Mouse (Mus musculus) liver, postnatal 0 days (tissue): Measurements from ENCODE around the gene Por. TPM values are rescaled to one million over a fixed set of nuclear protein-coding genes. Genes with fewer than 3 reads are reported as not detected.
A peak's percentile ranks its signal among the peaks of the same experiment; 100 is the strongest.

ENCODE experiments used
- ATAC-seq: fragments of 200-750 bp; cut with Nextera tagmentation; 2 replicates; pipeline ENCODE4 v1.8.0; 2017; ENCODE audit warnings: mild to moderate bottlenecking, moderate library complexity
- DNase-seq: peaks from one replicate; pipeline ENCODE4 v3.0.0-alpha.2; 2016
- H3K27ac ChIP-seq: fragments of 300-500 bp; sonication (generic); 2 replicates; pipeline ENCODE4 v1.5.1; 2014; ENCODE audit warnings: antibody characterized with exemption, moderate library complexity, mild to moderate bottlenecking, low read depth
- H3K27me3 ChIP-seq: fragments of 300-500 bp; sonication (generic); 2 replicates; pipeline ENCODE4 v1.6.1; 2014; ENCODE audit warnings: low read length, control low read depth, mixed read lengths; ENCODE audit not compliant: insufficient read depth
- H3K36me3 ChIP-seq: fragments of 300-500 bp; sonication (generic); replicated peaks from 2 replicates; pipeline ENCODE4 v1.6.1; 2014; ENCODE audit warnings: mild to moderate bottlenecking, control low read depth, low read length, moderate library complexity, mixed read lengths; ENCODE audit not compliant: insufficient read depth
- H3K4me1 ChIP-seq: fragments of 300-500 bp; sonication (generic); 2 replicates; pipeline ENCODE4 v1.6.1; 2014; ENCODE audit warnings: antibody characterized with exemption, mild to moderate bottlenecking, control low read depth; ENCODE audit not compliant: insufficient read depth
- H3K4me2 ChIP-seq: fragments of 300-500 bp; sonication (generic); 2 replicates; pipeline ENCODE4 v1.6.1; 2014; ENCODE audit warnings: low read depth, mild to moderate bottlenecking, low read length, moderate library complexity, mixed read lengths
- H3K4me3 ChIP-seq: fragments of 300-500 bp; sonication (generic); 2 replicates; pipeline ENCODE4 v1.5.1; 2014; ENCODE audit warnings: low read depth, low read length
- H3K9ac ChIP-seq: fragments of 300-500 bp; sonication (generic); replicated peaks from 2 replicates; pipeline ENCODE4 v1.6.1; 2014; ENCODE audit warnings: mild to moderate bottlenecking, moderate library complexity
- H3K9me3 ChIP-seq: fragments of 300-500 bp; sonication (generic); 2 replicates; pipeline ENCODE4 v1.6.1; 2016; ENCODE audit warnings: mild to moderate bottlenecking, control low read depth, low read length, mixed read lengths
- CTCF ChIP-seq: sonication (generic); IDR thresholded peaks from 2 replicates; pipeline ENCODE4 v1.5.1; 2016; ENCODE audit warnings: antibody characterized with exemption, low read depth
- EP300 ChIP-seq: IDR thresholded peaks from 2 replicates; pipeline ENCODE4 v1.6.1; 2016; ENCODE audit warnings: antibody characterized with exemption, low read depth, mild to moderate bottlenecking
- WGBS: fragments of 180-500 bp; shearing (Covaris S2); extraction: QIAGEN DNeasy Blood & Tissue Kit; methylation state at CpG from one replicate; pipeline ENCODE4 v1.1.7; 2014; ENCODE audit not compliant: insufficient replicate concordance; 5-methylcytosine and 5-hydroxymethylcytosine counted together
- polyA plus RNA-seq: library from polyadenylated mRNA; unstranded; fragments of >200 nt; fragmentation: Nextera tagmentation; extraction: Ambion mirVana; gene quantifications from 2 replicates; pipeline ENCODE4 v1.2.1, GENCODE M21; 2015

The Por gene
- polyA plus RNA-seq, 1 experiment from 2014 or later = 303 TPM

- no peak overlapping the region for H3K9ac ChIP-seq
- no peaks in the 10 kb centered on the region for H3K27me3 ChIP-seq
- ATAC-seq (peak; percentile 10; the same call in 1 of the 2 replicates), DNase-seq (no peak)
- TF ChIP-seq EP300 = no peak
- no peak for TF ChIP-seq CTCF
- H3K4me1 ChIP-seq = peaks cover 9% of the 10 kb centered on the region
- H3K9me3 ChIP-seq = no peaks in the 10 kb centered on the region
- H3K27ac ChIP-seq = no peak overlapping the region
- no peak overlapping the region for H3K4me2 ChIP-seq
- H3K4me3 ChIP-seq = no peak overlapping the region
- 80% methylated on average over 13 of the region's 13 CpGs for WGBS
- H3K36me3 ChIP-seq = peaks cover 70% of the 10 kb centered on the region
Observed at GRCm38 (mm10) chr5:135728361-135728760, 58.5 kb downstream of the Por start.

GRCm38 (mm10) chr5:135729351-135729750, 59.5 kb downstream of the Por start:
- no peak overlapping the region for H3K9ac ChIP-seq
- H3K27ac ChIP-seq = no peak overlapping the region
- H3K4me1 ChIP-seq = peaks cover 9% of the 10 kb centered on the region
- no peaks in the 10 kb centered on the region for H3K9me3 ChIP-seq
- ATAC-seq = no peak
- H3K36me3 ChIP-seq = peaks cover 76% of the 10 kb centered on the region
- no peaks in the 10 kb centered on the region for H3K27me3 ChIP-seq
- DNase-seq = no peak
- no peak overlapping the region for H3K4me2 ChIP-seq
- no peak overlapping the region for H3K4me3 ChIP-seq
- TF ChIP-seq EP300 = no peak
- TF ChIP-seq CTCF = no peak
- WGBS = 87% methylated on average over 13 of the region's 13 CpGs

DNA sequence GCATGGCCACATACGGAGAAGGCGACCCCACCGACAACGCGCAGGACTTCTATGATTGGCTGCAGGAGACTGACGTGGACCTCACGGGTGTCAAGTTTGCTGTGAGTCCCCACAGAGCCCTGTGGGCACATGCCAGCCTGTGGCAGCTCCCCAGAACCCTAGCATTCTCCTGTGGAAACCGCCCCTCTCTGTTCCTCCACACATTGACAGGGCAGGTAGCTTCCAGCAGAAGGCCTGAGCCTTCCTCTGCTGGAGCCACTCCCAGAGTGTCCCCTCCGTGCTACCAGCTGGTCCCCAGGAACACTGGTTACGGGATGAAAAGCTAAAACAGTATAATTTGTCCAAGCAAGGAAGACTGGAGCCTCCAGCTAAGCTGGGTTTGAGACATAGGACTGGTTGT, 60.4 kb downstream of the Por start:
- DNase-seq = peak; percentile 12
- H3K4me3 ChIP-seq = no peak overlapping the region
- no peak for ATAC-seq
- H3K4me2 ChIP-seq = no peak overlapping the region
- peaks cover 5% of the 10 kb centered on the region; the same call in 1 of the 2 replicates for H3K4me1 ChIP-seq
- H3K9me3 ChIP-seq = no peaks in the 10 kb centered on the region
- 95% methylated on average over 10 of the region's 10 CpGs for WGBS
- no peak overlapping the region for H3K9ac ChIP-seq
- H3K27ac ChIP-seq = no peak overlapping the region
- peaks cover 80% of the 10 kb centered on the region for H3K36me3 ChIP-seq
- TF ChIP-seq EP300 (no peak), CTCF (no peak)
- no peaks in the 10 kb centered on the region for H3K27me3 ChIP-seq

GRCm38 (mm10) chr5:135730916-135731315, 61.1 kb downstream of the Por start:
- Histone ChIP-seq H3K4me2 (no peak overlapping the region), H3K4me3 (no peak overlapping the region), H3K27me3 (no peaks in the 10 kb centered on the region), H3K4me1 (peaks cover under 1% of the 10 kb centered on the region; the same call in 1 of the 2 replicates), H3K27ac (no peak overlapping the region), H3K9me3 (no peaks in the 10 kb centered on the region), H3K36me3 (peaks cover 83% of the 10 kb centered on the region), H3K9ac (no peak overlapping the region)
- DNase-seq (peak; percentile 13), ATAC-seq (no peak)
- no peak for TF ChIP-seq CTCF
- no peak for TF ChIP-seq EP300
- WGBS = 91% methylated on average over 10 of the region's 10 CpGs

- no peak overlapping the region for H3K4me3 ChIP-seq
- ATAC-seq (no peak), DNase-seq (peak; percentile 12)
- no peaks in the 10 kb centered on the region for H3K4me1 ChIP-seq
- TF ChIP-seq CTCF (no peak), EP300 (no peak)
- no peak overlapping the region for H3K27ac ChIP-seq
- no peaks in the 10 kb centered on the region for H3K27me3 ChIP-seq
- H3K36me3 ChIP-seq = peaks cover 79% of the 10 kb centered on the region
- H3K9ac ChIP-seq = no peak overlapping the region
- WGBS = 94% methylated on average over 16 of the region's 16 CpGs
- H3K9me3 ChIP-seq = no peaks in the 10 kb centered on the region
- H3K4me2 ChIP-seq = no peak overlapping the region
Observed at GRCm38 (mm10) chr5:135731322-135731721, 61.5 kb downstream of the Por start.

- H3K27me3 ChIP-seq = no peaks in the 10 kb centered on the region
- H3K4me3 ChIP-seq = no peak overlapping the region
- H3K27ac ChIP-seq = no peak overlapping the region
- DNase-seq (peak; percentile 20), ATAC-seq (no peak)
- no peaks in the 10 kb centered on the region for H3K9me3 ChIP-seq
- 77% methylated on average over 4 of the region's 4 CpGs for WGBS
- no peak overlapping the region for H3K4me2 ChIP-seq
- H3K9ac ChIP-seq = no peak overlapping the region
- TF ChIP-seq EP300 = no peak
- TF ChIP-seq CTCF = no peak
- H3K4me1 ChIP-seq = no peaks in the 10 kb centered on the region
- peaks cover 79% of the 10 kb centered on the region for H3K36me3 ChIP-seq
Observed at GRCm38 (mm10) chr5:135733071-135733470, 63.2 kb downstream of the Por start.

DNA sequence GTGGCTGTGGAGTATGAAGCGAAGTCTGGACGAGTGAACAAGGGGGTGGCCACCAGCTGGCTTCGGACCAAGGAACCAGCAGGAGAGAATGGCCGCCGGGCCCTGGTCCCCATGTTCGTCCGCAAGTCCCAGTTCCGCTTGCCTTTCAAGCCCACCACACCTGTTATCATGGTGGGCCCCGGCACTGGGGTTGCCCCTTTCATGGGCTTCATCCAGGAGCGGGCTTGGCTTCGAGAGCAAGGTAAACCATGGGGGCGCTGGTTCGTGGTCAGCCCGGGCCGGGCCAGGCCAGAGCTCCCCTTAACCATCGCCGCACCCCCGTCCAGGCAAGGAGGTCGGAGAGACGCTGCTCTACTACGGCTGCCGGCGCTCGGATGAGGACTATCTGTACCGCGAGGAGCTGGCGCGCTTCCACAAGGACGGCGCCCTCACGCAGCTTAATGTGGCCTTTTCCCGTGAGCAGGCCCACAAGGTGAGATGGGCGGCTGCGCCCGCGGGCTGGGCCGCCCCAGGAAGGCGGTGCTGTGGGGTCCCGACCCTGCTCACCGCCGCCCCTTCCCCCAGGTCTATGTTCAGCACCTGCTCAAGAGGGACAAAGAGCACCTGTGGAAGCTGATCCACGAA, 64.3 kb downstream of the Por start:
- Histone ChIP-seq H3K4me3 (no peak overlapping the region), H3K27me3 (no peaks in the 10 kb centered on the region), H3K9ac (no peak overlapping the region), H3K4me1 (no peaks in the 10 kb centered on the region), H3K4me2 (no peak overlapping the region), H3K27ac (no peak overlapping the region), H3K9me3 (no peaks in the 10 kb centered on the region), H3K36me3 (peaks cover 69% of the 10 kb centered on the region)
- DNase-seq = no peak
- no peak for TF ChIP-seq EP300
- no peak for TF ChIP-seq CTCF
- WGBS = 91% methylated on average over 42 of the region's 42 CpGs
- ATAC-seq = no peak
